Mouse (Mus musculus): Measurements from ENCODE around the gene Scn2a. TPM values are rescaled to one million over a fixed set of nuclear protein-coding genes. Genes with fewer than 3 reads are reported as not detected.
"Not testable (repeated sequence)": the region's sequence is repeated elsewhere in the genome, so short reads cannot be mapped to it uniquely, and the experiment has no call there.

The Scn2a gene
- polyA plus RNA-seq, 1 experiment from 2014 or later: 44.2 TPM

- H3K4me3 ChIP-seq: no peak overlapping the region
- no peak overlapping the region for H3K9ac ChIP-seq
- H3K4me1 ChIP-seq (replicated peaks): no peaks in the 10 kb centered on the region
- no peaks in the 10 kb centered on the region for H3K9me3 ChIP-seq
- no peaks in the 10 kb centered on the region for H3K27me3 ChIP-seq
- H3K36me3 ChIP-seq: peaks cover 18% of the 10 kb centered on the region
- 89% methylated on average over 6 of the region's 6 CpGs for WGBS
- H3K4me2 ChIP-seq: no peak overlapping the region
- no peak overlapping the region for H3K27ac ChIP-seq (replicated peaks)
- no peak for ATAC-seq (ENCODE audit: low FRiP score, low read depth)
These were observed 101.7 kb downstream of the Scn2a start for GRCm38 (mm10) chr2:65722219-65722800.

- ATAC-seq (ENCODE audit: low FRiP score, low read depth): no peak
- peaks cover 29% of the 10 kb centered on the region for H3K36me3 ChIP-seq
- no peak overlapping the region for H3K4me2 ChIP-seq
- H3K27ac ChIP-seq (replicated peaks): no peak overlapping the region
- no peak overlapping the region for H3K9ac ChIP-seq
- no peaks in the 10 kb centered on the region for H3K4me1 ChIP-seq (replicated peaks)
- H3K27me3 ChIP-seq: no peaks in the 10 kb centered on the region
- 83% methylated on average over 5 of the region's 5 CpGs for WGBS
- H3K9me3 ChIP-seq: no peaks in the 10 kb centered on the region
- no peak overlapping the region for H3K4me3 ChIP-seq
These were observed 124.8 kb downstream of the Scn2a start for GRCm38 (mm10) chr2:65745400-65745799.

- Histone ChIP-seq H3K9ac (no peak overlapping the region), H3K4me3 (no peak overlapping the region), H3K36me3 (no peaks in the 10 kb centered on the region), H3K27ac (replicated peaks) (no peak overlapping the region), H3K27me3 (no peaks in the 10 kb centered on the region), H3K4me2 (no peak overlapping the region), H3K4me1 (replicated peaks) (no peaks in the 10 kb centered on the region), H3K9me3 (no peaks in the 10 kb centered on the region)
- 80% methylated on average over 7 of the region's 7 CpGs for WGBS
- no peak for ATAC-seq (ENCODE audit: low FRiP score, low read depth)
These were observed 161.9 kb downstream of the Scn2a start for GRCm38 (mm10) chr2:65782442-65782841.

GRCm38 (mm10) chr2:65783392-65783791 lies 162.8 kb downstream of the Scn2a start:
- Histone ChIP-seq H3K36me3 (no peaks in the 10 kb centered on the region), H3K27me3 (no peaks in the 10 kb centered on the region), H3K4me1 (replicated peaks) (no peaks in the 10 kb centered on the region), H3K4me3 (no peak overlapping the region), H3K9ac (no peak overlapping the region), H3K4me2 (no peak overlapping the region), H3K9me3 (no peaks in the 10 kb centered on the region), H3K27ac (replicated peaks) (no peak overlapping the region)
- no peak for ATAC-seq (ENCODE audit: low FRiP score, low read depth)
- 83% methylated on average over 2 of the region's 2 CpGs for WGBS

- Histone ChIP-seq H3K4me3 (no peak overlapping the region), H3K27me3 (no peaks in the 10 kb centered on the region), H3K36me3 (no peaks in the 10 kb centered on the region), H3K9me3 (no peaks in the 10 kb centered on the region), H3K27ac (replicated peaks) (no peak overlapping the region), H3K9ac (no peak overlapping the region), H3K4me1 (replicated peaks) (no peaks in the 10 kb centered on the region; the same call in 1 of the 2 replicates), H3K4me2 (no peak overlapping the region)
- no peak for ATAC-seq (ENCODE audit: low FRiP score, low read depth)
- 26% methylated on average over 3 of the region's 3 CpGs for WGBS
These were observed 171.9 kb downstream of the Scn2a start for GRCm38 (mm10) chr2:65792516-65792915.

GRCm38 (mm10) chr2:65793593-65793992 lies 173.0 kb downstream of the Scn2a start:
- no peak overlapping the region for H3K9ac ChIP-seq
- no peaks in the 10 kb centered on the region for H3K36me3 ChIP-seq
- H3K4me2 ChIP-seq: no peak overlapping the region
- H3K27ac ChIP-seq (replicated peaks): no peak overlapping the region
- ATAC-seq (ENCODE audit: low FRiP score, low read depth): no peak
- no peaks in the 10 kb centered on the region for H3K9me3 ChIP-seq
- no peaks in the 10 kb centered on the region; the same call in 1 of the 2 replicates for H3K4me1 ChIP-seq (replicated peaks)
- no peaks in the 10 kb centered on the region for H3K27me3 ChIP-seq
- H3K4me3 ChIP-seq: no peak overlapping the region
- WGBS: 86% methylated on average over 2 of the region's 2 CpGs

- ATAC-seq (ENCODE audit: low FRiP score, low read depth): no peak
- 67% methylated on average over 1 of the region's 1 CpGs for WGBS
These were observed 180.6 kb downstream of the Scn2a start for GRCm38 (mm10) chr2:65801054-65801709.

GRCm38 (mm10) chr2:65806556-65806955 lies 186.0 kb downstream of the Scn2a start:
- H3K4me1 ChIP-seq (replicated peaks): no peaks in the 10 kb centered on the region
- H3K9ac ChIP-seq: no peak overlapping the region
- no peak for ATAC-seq (ENCODE audit: low FRiP score, low read depth)
- WGBS: 91% methylated on average over 6 of the region's 6 CpGs
- no peak overlapping the region for H3K27ac ChIP-seq (replicated peaks)
- no peaks in the 10 kb centered on the region for H3K27me3 ChIP-seq
- H3K9me3 ChIP-seq: no peaks in the 10 kb centered on the region
- no peak overlapping the region for H3K4me3 ChIP-seq
- no peaks in the 10 kb centered on the region for H3K36me3 ChIP-seq
- H3K4me2 ChIP-seq: no peak overlapping the region

More at GRCm38 (mm10) chr2:65801054-65801709, 180.6 kb downstream of the Scn2a start:
- H3K9me3 ChIP-seq: no peaks in the 10 kb centered on the region
- H3K4me3 ChIP-seq: no peak overlapping the region
- H3K27ac ChIP-seq (replicated peaks): no peak overlapping the region
- H3K27me3 ChIP-seq: no peaks in the 10 kb centered on the region
- no peak overlapping the region for H3K9ac ChIP-seq
- H3K4me1 ChIP-seq (replicated peaks): no peaks in the 10 kb centered on the region
- H3K36me3 ChIP-seq: no peaks in the 10 kb centered on the region
- no peak overlapping the region for H3K4me2 ChIP-seq

- 81% methylated on average over 6 of the region's 6 CpGs for WGBS
- not testable (repeated sequence) for H3K27me3 ChIP-seq
These were observed 190.6 kb downstream of the Scn2a start for GRCm38 (mm10) chr2:65811203-65811602.

More at GRCm38 (mm10) chr2:65811203-65811602, 190.6 kb downstream of the Scn2a start:
- not testable (repeated sequence) for ATAC-seq (ENCODE audit: low FRiP score, low read depth); H3K9ac ChIP-seq; H3K36me3 ChIP-seq; H3K4me3 ChIP-seq; H3K27ac ChIP-seq (replicated peaks); H3K4me2 ChIP-seq; H3K4me1 ChIP-seq (replicated peaks); H3K9me3 ChIP-seq

Other genes starting within 250 kb of the Scn2a start
- gene Scn3a, start 53.1 kb upstream of the Scn2a start, polyA plus RNA-seq (2015; fragmentation: Nextera tagmentation; extraction: Ambion mirVana): 46.9 and 47.7 TPM in 2 replicates
- gene Csrnp3, start 225.0 kb downstream of the Scn2a start, polyA plus RNA-seq (2015; fragmentation: Nextera tagmentation; extraction: Ambion mirVana): 39.1 and 41.9 TPM in 2 replicates